Mouse (Mus musculus): ENCODE results near the gene Nfkb1. TPM values are rescaled to one million over a fixed set of nuclear protein-coding genes. Genes with fewer than 3 reads are reported as not detected.

The Nfkb1 gene
- polyA plus RNA-seq, 1 experiment from 2014 or later: 25.4 TPM

DNA sequence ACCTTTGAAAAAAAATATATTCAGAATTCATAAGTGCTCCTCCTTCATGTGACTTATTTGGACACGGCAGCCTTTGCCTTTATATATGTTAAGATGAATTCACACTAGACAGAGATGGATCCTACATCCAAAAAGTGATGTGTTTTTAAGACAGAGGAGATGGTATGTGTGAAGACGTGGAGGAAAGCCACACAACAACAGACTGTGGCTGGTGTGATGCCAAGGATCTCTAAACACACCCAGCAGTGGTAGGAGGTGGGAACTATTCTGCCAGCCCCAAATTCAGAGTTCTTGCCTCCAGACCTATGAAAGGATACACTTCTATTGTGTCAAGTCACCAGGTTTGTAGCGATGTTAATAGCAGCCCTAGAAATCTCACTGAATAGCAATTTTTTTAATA lies 24.3 kb downstream of the Nfkb1 start:
- no peak overlapping the region for H3K4me2 ChIP-seq (ENCODE audit: low read depth, low read length)
- 82% methylated on average over 3 of the region's 3 CpGs for WGBS
- no peaks in the 10 kb centered on the region for H3K9me3 ChIP-seq (ENCODE audit: control insufficient read depth, low read length)
- ATAC-seq (ENCODE audit: low read depth): no peak
- peaks cover 9% of the 10 kb centered on the region for H3K4me1 ChIP-seq (ENCODE audit: control insufficient read depth, insufficient read depth, low read length)
- peaks cover 39% of the 10 kb centered on the region for H3K36me3 ChIP-seq (ENCODE audit: control insufficient read depth, insufficient read depth, low read length)
- DNase-seq (ENCODE audit: low spot score): no peak
- H3K9ac ChIP-seq (ENCODE audit: low read depth, low read length): no peak overlapping the region
- no peak overlapping the region for H3K27ac ChIP-seq (replicated peaks; ENCODE audit: low read depth, low read length)
- H3K4me3 ChIP-seq (ENCODE audit: low read depth, low read length): no peak overlapping the region
- no peaks in the 10 kb centered on the region for H3K27me3 ChIP-seq (replicated peaks; ENCODE audit: control insufficient read depth, insufficient read depth, low read length)

- Histone ChIP-seq H3K4me1 (ENCODE audit: control insufficient read depth, insufficient read depth, low read length) (peaks cover 4% of the 10 kb centered on the region; the same call in 1 of the 2 replicates), H3K4me3 (ENCODE audit: low read depth, low read length) (no peak overlapping the region), H3K36me3 (ENCODE audit: control insufficient read depth, insufficient read depth, low read length) (peaks cover 46% of the 10 kb centered on the region), H3K4me2 (ENCODE audit: low read depth, low read length) (no peak overlapping the region), H3K27ac (replicated peaks; ENCODE audit: low read depth, low read length) (no peak overlapping the region), H3K9me3 (ENCODE audit: control insufficient read depth, low read length) (no peaks in the 10 kb centered on the region), H3K27me3 (replicated peaks; ENCODE audit: control insufficient read depth, insufficient read depth, low read length) (no peaks in the 10 kb centered on the region), H3K9ac (ENCODE audit: low read depth, low read length) (no peak overlapping the region)
- ATAC-seq (ENCODE audit: low read depth) (no peak), DNase-seq (ENCODE audit: low spot score) (no peak)
- 63% methylated on average over 6 of the region's 6 CpGs for WGBS
Observed at GRCm38 (mm10) chr3:135665777-135666259, 25.5 kb downstream of the Nfkb1 start.

GRCm38 (mm10) chr3:135662139-135662864 lies 29.0 kb downstream of the Nfkb1 start:
- no peak overlapping the region for H3K4me3 ChIP-seq (ENCODE audit: low read depth, low read length)
- H3K4me1 ChIP-seq (ENCODE audit: control insufficient read depth, insufficient read depth, low read length): no peaks in the 10 kb centered on the region
- H3K9me3 ChIP-seq (ENCODE audit: control insufficient read depth, low read length): no peaks in the 10 kb centered on the region
- H3K27me3 ChIP-seq (replicated peaks; ENCODE audit: control insufficient read depth, insufficient read depth, low read length): no peaks in the 10 kb centered on the region
- H3K4me2 ChIP-seq (ENCODE audit: low read depth, low read length): no peak overlapping the region
- WGBS: 79% methylated on average over 15 of the region's 15 CpGs
- H3K9ac ChIP-seq (ENCODE audit: low read depth, low read length): no peak overlapping the region
- H3K36me3 ChIP-seq (ENCODE audit: control insufficient read depth, insufficient read depth, low read length): peaks cover 67% of the 10 kb centered on the region
- H3K27ac ChIP-seq (replicated peaks; ENCODE audit: low read depth, low read length): no peak overlapping the region
- ATAC-seq (ENCODE audit: low read depth): no peak
- DNase-seq (ENCODE audit: low spot score): no peak

- 83% methylated on average over 9 of the region's 9 CpGs for WGBS
- H3K4me1 ChIP-seq (ENCODE audit: control insufficient read depth, insufficient read depth, low read length): no peaks in the 10 kb centered on the region
- no peaks in the 10 kb centered on the region for H3K27me3 ChIP-seq (replicated peaks; ENCODE audit: control insufficient read depth, insufficient read depth, low read length)
Observed at GRCm38 (mm10) chr3:135661707-135662106, 29.6 kb downstream of the Nfkb1 start.

DNA sequence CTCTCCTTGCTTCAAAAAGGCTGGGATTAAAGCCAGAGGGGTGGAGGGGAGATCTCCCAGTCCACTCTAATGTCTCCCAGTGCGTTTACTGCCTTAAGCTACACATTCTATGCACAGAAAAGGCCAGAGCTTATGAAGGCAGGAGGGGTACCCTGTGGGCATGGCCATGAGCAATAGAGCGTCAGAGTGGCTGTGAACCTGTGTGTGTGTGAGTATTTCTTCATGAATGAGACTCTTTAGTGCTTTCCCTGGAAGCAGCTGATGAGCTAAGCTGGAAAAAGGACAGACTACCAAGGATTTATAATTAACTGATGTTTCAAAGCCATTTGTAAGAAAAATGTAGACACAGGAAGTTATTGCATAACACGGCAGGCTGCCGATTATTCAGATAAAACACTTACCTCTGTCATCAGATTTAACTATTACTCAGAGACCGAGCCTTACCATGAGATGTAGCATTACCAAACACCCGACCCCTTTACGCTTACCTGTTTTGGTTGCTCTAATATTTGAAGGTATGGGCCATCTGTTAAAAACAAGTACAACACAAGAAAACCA lies 32.7 kb downstream of the Nfkb1 start:
- 83% methylated on average over 7 of the region's 7 CpGs for WGBS
- H3K9me3 ChIP-seq (ENCODE audit: control insufficient read depth, low read length): no peaks in the 10 kb centered on the region
- H3K36me3 ChIP-seq (ENCODE audit: control insufficient read depth, insufficient read depth, low read length): peaks cover 78% of the 10 kb centered on the region
- DNase-seq (ENCODE audit: low spot score) (no peak), ATAC-seq (ENCODE audit: low read depth) (no peak)
- no peak overlapping the region for H3K4me2 ChIP-seq (ENCODE audit: low read depth, low read length)
- H3K27me3 ChIP-seq (replicated peaks; ENCODE audit: control insufficient read depth, insufficient read depth, low read length): no peaks in the 10 kb centered on the region
- H3K9ac ChIP-seq (ENCODE audit: low read depth, low read length): no peak overlapping the region
- no peaks in the 10 kb centered on the region for H3K4me1 ChIP-seq (ENCODE audit: control insufficient read depth, insufficient read depth, low read length)
- H3K27ac ChIP-seq (replicated peaks; ENCODE audit: low read depth, low read length): no peak overlapping the region
- H3K4me3 ChIP-seq (ENCODE audit: low read depth, low read length): no peak overlapping the region

More at GRCm38 (mm10) chr3:135661707-135662106, 29.6 kb downstream of the Nfkb1 start:
- ATAC-seq (ENCODE audit: low read depth) (no peak), DNase-seq (ENCODE audit: low spot score) (no peak)
- Histone ChIP-seq H3K4me2 (ENCODE audit: low read depth, low read length) (no peak overlapping the region), H3K36me3 (ENCODE audit: control insufficient read depth, insufficient read depth, low read length) (peaks cover 65% of the 10 kb centered on the region), H3K4me3 (ENCODE audit: low read depth, low read length) (no peak overlapping the region), H3K27ac (replicated peaks; ENCODE audit: low read depth, low read length) (no peak overlapping the region), H3K9me3 (ENCODE audit: control insufficient read depth, low read length) (no peaks in the 10 kb centered on the region), H3K9ac (ENCODE audit: low read depth, low read length) (no peak overlapping the region)

- no peaks in the 10 kb centered on the region for H3K9me3 ChIP-seq (ENCODE audit: control insufficient read depth, low read length)
- 88% methylated on average over 4 of the region's 4 CpGs for WGBS
- no peak overlapping the region for H3K4me3 ChIP-seq (ENCODE audit: low read depth, low read length)
- ATAC-seq (ENCODE audit: low read depth) (no peak), DNase-seq (ENCODE audit: low spot score) (no peak)
- no peak overlapping the region for H3K27ac ChIP-seq (replicated peaks; ENCODE audit: low read depth, low read length)
- H3K27me3 ChIP-seq (replicated peaks; ENCODE audit: control insufficient read depth, insufficient read depth, low read length): no peaks in the 10 kb centered on the region
- H3K9ac ChIP-seq (ENCODE audit: low read depth, low read length): no peak overlapping the region
- no peak overlapping the region for H3K4me2 ChIP-seq (ENCODE audit: low read depth, low read length)
- peaks cover 69% of the 10 kb centered on the region for H3K36me3 ChIP-seq (ENCODE audit: control insufficient read depth, insufficient read depth, low read length)
- 0 out of 2 replicates have a peak, but pooled peaks cover 3% of the 10 kb centered on the region for H3K4me1 ChIP-seq (ENCODE audit: control insufficient read depth, insufficient read depth, low read length)
Observed at GRCm38 (mm10) chr3:135656156-135656555, 35.2 kb downstream of the Nfkb1 start.

DNA sequence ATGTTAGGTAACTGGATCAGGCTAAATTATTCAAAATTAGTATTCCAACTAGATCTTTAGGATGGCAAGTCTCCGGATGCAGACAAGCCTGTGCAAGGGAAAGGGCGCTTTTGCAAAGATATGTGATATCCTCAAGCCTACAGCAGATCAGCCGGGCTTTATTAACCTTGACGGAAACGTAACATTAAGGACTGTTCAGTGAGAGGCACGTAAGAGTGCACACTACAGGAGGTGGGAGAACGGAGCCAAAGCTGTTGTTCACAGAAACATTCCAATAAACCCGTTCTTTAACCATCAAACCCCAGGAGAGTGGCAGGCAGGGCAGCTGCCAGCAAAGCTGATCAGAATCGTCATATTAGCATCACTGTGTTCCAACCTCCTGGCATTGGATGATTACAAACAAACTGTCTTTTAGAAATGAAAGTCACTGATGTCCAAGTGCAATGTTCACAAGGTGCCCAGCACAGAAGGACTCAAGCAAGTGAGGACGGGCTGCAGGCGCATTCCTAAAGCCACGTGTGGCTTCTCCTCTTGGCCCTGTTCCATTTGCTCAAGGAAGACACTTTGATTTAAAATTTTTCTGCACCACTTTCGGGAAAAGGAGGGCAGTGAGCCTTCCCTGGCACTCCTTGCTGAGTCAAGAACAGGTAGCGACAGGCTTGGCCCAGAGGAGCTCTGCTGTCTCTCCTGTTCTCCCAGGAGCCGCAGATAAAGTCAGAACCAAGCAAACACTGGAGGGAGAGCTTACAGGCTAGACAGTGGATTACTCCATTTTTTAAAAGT lies 40.4 kb downstream of the Nfkb1 start:
- DNase-seq (ENCODE audit: low spot score) (peak; percentile 70), ATAC-seq (ENCODE audit: low read depth) (peak; percentile 78)
- no peak overlapping the region for H3K9ac ChIP-seq (ENCODE audit: low read depth, low read length)
- H3K9me3 ChIP-seq (ENCODE audit: control insufficient read depth, low read length): no peaks in the 10 kb centered on the region
- peak overlapping the region; percentile 30 for H3K27ac ChIP-seq (replicated peaks; ENCODE audit: low read depth, low read length)
- no peak overlapping the region for H3K4me3 ChIP-seq (ENCODE audit: low read depth, low read length)
- H3K36me3 ChIP-seq (ENCODE audit: control insufficient read depth, insufficient read depth, low read length): peaks cover 60% of the 10 kb centered on the region
- peaks cover 12% of the 10 kb centered on the region; the same call in 1 of the 2 replicates for H3K4me1 ChIP-seq (ENCODE audit: control insufficient read depth, insufficient read depth, low read length)
- H3K27me3 ChIP-seq (replicated peaks; ENCODE audit: control insufficient read depth, insufficient read depth, low read length): no peaks in the 10 kb centered on the region
- WGBS: 42% methylated on average over 15 of the region's 15 CpGs
- peak overlapping the region; percentile 23; the same call in 1 of the 2 replicates for H3K4me2 ChIP-seq (ENCODE audit: low read depth, low read length)

DNA sequence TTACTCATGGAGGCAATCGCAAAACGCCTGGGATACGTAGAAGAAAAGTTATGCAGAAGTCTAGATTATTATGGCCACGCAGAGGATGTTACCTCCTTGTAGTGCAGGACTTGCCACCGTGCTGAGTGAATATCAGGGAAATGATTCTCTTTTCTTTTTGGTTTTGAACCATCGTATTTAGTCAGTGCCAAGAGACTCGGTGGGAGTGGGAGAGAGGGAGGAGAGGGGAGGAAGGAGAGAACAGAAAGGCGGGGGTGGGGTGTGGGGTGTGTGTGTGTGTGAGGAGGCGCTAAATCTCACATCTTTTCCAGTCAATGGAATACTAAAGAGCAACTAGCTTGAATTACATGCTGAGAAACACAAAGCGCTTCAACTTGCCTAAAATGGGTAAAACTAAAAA lies 41.5 kb downstream of the Nfkb1 start:
- no peak overlapping the region for H3K4me3 ChIP-seq (ENCODE audit: low read depth, low read length)
- H3K4me1 ChIP-seq (ENCODE audit: control insufficient read depth, insufficient read depth, low read length): peaks cover 12% of the 10 kb centered on the region; the same call in 1 of the 2 replicates
- H3K36me3 ChIP-seq (ENCODE audit: control insufficient read depth, insufficient read depth, low read length): peaks cover 57% of the 10 kb centered on the region
- H3K9ac ChIP-seq (ENCODE audit: low read depth, low read length): no peak overlapping the region
- H3K27ac ChIP-seq (replicated peaks; ENCODE audit: low read depth, low read length): no peak overlapping the region
- H3K27me3 ChIP-seq (replicated peaks; ENCODE audit: control insufficient read depth, insufficient read depth, low read length): no peaks in the 10 kb centered on the region
- WGBS: 82% methylated on average over 10 of the region's 10 CpGs
- no peak for ATAC-seq (ENCODE audit: low read depth)
- H3K4me2 ChIP-seq (ENCODE audit: low read depth, low read length): no peak overlapping the region
- no peak for DNase-seq (ENCODE audit: low spot score)
- no peaks in the 10 kb centered on the region for H3K9me3 ChIP-seq (ENCODE audit: control insufficient read depth, low read length)
